Mouse (Mus musculus) gastrocnemius, postnatal 10 days (tissue): ENCODE data around the gene Zfp322a. TPM values are rescaled to one million over a fixed set of nuclear protein-coding genes. Genes with fewer than 3 reads are reported as not detected.
"Not testable (repeated sequence)": the region's sequence is repeated elsewhere in the genome, so short reads cannot be mapped to it uniquely, and the experiment has no call there.

ENCODE experiments used
- DNase-seq: peaks from one replicate; pipeline ENCODE4 v3.0.0; 2021; ENCODE audit warnings: mixed read lengths
- total RNA-seq, 2 experiments: library from RNA; stranded (reverse); gene quantifications; 2 replicates each; pipeline ENCODE4 v1.2.3; 2021

Gene Zfp322a
- total RNA-seq, 2 experiments from 2014 or later: 13.2 to 20.8 TPM

GRCm38 (mm10) chr13:23317305-23317889 is 51.6 kb downstream of the Zfp322a start:
- DNase-seq: no peak

DNA sequence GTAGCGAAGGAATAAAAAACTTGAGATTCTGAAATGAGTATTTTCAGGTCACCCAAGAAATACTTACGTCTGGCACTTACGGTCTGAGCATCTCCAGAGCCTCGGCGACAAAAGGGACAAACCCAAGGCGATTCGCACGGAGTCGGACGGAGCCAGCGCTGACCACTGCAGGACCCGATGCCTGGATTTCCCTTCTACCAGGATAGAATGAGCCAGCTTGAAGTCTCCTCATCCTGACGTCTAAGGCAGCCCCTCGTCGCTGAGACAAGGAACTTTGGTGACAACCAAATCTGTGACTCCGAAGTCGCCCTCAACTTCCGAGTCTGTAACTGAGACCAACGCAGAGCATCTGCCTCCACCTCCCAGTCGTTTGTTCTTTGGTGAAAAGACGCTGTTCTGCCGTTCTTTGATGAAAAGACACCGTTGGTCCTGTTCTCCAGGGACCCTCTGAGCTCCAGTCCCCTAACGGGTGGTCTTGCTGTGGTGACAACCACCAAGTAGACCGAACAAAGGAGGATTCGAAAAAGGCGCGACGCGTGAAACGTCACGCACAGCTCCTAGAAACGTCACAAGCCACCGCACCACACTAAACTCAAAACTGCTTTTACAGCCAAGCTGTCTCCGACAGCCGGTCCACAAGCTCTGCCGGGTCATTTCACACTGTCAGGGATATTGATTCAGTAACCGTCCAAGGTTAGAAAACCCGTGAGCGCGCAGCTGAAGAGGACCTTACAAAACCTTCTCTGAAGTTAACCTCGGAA is 55.9 kb downstream of the Zfp322a start:
- no peak for DNase-seq

DNA sequence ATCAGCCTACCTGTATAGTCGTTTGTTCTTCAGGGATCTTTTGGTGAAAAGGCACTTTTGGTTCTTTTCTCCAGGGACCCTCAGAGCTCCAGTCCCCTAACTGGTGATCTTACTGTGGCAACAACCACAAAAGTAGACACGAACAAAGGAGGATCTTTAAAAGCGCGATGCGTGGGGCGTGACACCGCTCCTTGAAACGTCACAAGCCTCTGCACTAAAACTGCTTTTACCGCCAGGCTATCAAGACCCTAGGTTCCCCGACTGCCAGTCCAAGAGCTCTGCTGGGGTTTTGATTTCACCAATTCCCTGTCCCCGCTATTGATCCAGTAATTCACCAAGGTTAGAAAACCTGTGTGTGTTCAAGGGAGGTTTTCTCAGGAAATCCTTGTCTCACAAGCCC is 59.0 kb downstream of the Zfp322a start:
- no peak for DNase-seq

DNA sequence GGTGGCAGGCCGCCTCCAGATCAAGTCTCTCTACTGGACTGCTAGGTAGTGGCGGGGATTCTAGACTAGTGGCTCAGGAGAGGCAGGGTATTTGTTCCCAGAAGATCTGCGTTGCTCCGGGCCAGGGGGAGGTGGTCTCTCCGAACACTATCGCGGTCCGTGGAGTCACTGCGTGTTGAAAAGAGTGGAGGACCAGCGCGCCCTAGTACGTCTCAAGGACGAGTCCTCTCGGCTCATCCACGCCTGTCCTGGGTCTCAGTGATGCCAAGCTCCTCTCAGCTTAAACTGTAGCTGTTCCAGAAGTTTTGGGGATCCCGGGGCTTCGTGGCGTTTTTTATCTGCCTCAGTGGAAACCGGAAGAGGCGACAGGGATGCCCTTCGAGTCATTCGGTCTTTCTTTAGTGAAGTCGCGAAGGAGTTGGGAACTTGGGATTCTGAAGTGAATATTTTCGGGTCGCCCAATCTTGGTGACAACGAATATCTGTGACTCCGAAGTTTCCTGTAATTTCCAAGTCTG is 59.5 kb downstream of the Zfp322a start:
- DNase-seq: no peak

DNA sequence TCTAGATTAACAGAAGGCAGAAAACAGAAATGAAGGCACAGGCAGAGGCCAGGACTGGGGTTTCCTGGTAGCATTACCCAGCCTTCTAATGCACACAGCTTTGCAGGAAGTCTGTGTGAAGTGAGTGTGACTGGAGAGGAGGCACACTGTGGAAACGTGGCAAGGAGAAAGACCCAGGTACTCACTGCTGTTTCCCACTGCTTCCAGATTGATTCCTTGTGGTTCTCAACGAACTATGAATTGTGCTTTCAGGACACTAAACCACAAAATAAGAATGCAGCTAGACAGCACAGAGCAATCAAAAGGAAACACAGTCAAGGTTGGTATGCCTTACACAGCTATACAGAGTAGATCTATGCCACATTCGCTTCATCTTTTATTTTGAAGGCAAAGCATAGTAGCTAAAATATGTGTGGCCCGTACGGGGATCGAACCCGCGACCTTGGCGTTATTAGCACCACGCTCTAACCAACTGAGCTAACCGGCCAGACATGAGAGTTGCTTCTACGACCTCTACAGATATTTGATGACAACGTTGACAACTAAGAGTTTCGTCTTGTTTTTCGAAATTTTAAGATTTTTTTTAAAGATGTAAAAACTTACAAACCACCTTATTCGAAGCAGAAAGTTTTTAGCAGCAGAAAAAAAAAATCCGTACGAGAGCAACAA is 60.2 kb downstream of the Zfp322a start:
- DNase-seq: not testable (repeated sequence)

DNA sequence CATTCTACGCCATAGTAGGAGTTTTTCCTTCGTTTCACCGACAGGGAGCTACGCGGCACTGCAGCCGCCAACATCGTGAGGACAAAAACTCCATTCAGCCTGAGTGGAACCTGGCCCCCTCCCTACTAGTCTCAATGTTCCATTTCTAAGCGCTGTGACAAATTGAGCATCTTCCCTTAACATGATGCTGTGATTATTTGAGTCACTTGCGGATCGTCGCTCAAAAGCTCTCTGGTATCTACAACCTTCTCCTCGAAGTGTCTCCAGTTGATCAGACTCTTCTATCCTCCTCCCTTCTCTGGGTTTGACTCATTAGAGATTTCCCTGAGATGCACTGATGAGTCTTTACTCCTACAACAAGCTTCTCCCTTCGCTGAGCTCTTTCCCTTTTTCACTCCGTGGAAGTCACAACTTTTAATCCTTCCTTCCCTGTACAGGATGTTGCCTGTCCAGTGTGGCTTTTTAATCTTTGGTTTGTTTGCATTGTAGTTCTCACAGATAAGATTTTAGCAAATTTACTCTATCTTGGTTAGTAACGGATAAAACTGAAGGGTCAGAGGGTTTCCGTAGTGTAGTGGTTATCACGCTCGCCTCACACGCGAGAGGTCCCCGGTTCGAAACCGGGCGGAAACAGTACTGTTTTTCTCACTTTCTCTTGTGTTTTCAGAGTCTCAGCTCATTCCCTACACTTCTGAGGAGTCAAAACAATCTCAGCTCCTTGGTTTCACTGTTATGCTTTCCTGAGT is 61.8 kb downstream of the Zfp322a start:
- no peak for DNase-seq

- no peak for DNase-seq
Observed at GRCm38 (mm10) chr13:23306707-23307068, 62.3 kb downstream of the Zfp322a start.

Other genes with a start within 250 kb of the Zfp322a start
- not detected for gene Vmn1r218, start 236.1 kb downstream of the Zfp322a start, total RNA-seq
- gene Vmn1r219, start 209.9 kb downstream of the Zfp322a start, total RNA-seq: not detected
- not detected for gene Vmn1r220, start 181.2 kb downstream of the Zfp322a start, total RNA-seq
- not detected for gene Vmn1r221, start 155.1 kb downstream of the Zfp322a start, total RNA-seq
- gene Vmn1r222, start 133.3 kb downstream of the Zfp322a start, total RNA-seq: not detected
- gene Vmn1r223, start 122.1 kb downstream of the Zfp322a start, total RNA-seq: not detected
- 1 to 10 TPM; 4.8 to 5.3 TPM for gene Abt1, start 54.7 kb upstream of the Zfp322a start, total RNA-seq
- not detected for gene Btn1a1, start 96.7 kb upstream of the Zfp322a start, total RNA-seq
- under 1 TPM in 1 of 2 experiments, not detected in 1; 0.11 TPM for gene Btn2a2, start 119.6 kb upstream of the Zfp322a start, total RNA-seq
- 100 to 1,000 TPM; 473 to 507 TPM for gene Hist1h4h, start 161.8 kb upstream of the Zfp322a start, total RNA-seq
- 100 to 1,000 TPM; 189 to 190 TPM for gene Hist1h2af, start 164.7 kb upstream of the Zfp322a start, total RNA-seq
- gene Hist1h3g, start 166.2 kb upstream of the Zfp322a start, total RNA-seq: 10 to 100 TPM; 58.4 to 59.9 TPM
- 10 to 100 TPM; 11.8 to 13.3 TPM for gene Hist1h2bh, start 174.2 kb upstream of the Zfp322a start, total RNA-seq
- gene Hist1h3f, start 174.8 kb upstream of the Zfp322a start, total RNA-seq: 10 to 100 TPM; 53.8 to 66.7 TPM
- 100 to 1,000 TPM; 285 to 328 TPM for gene Hist1h4f, start 182.4 kb upstream of the Zfp322a start, total RNA-seq
- gene Hist1h1d, start 184.1 kb upstream of the Zfp322a start, total RNA-seq: 10 to 100 TPM; 17.8 to 19.5 TPM
- 100 to 1,000 TPM; 121 to 135 TPM for gene Hist1h3e, start 193.2 kb upstream of the Zfp322a start, total RNA-seq
- 10 to 100 TPM; 34.2 to 37.9 TPM for gene Hist1h2ae, start 202.0 kb upstream of the Zfp322a start, total RNA-seq
- gene Hist1h2bg, start 202.2 kb upstream of the Zfp322a start, total RNA-seq: 100 to 1,000 TPM; 245 to 257 TPM
- 100 to 1,000 TPM; 121 to 140 TPM for gene Hist1h2bf, start 205.0 kb upstream of the Zfp322a start, total RNA-seq
- gene Hist1h2ad, start 205.2 kb upstream of the Zfp322a start, total RNA-seq: 10 to 100 TPM; 16.0 to 20.6 TPM
- 10 to 100 TPM; 25.8 to 30.6 TPM for gene Hist1h3d, start 206.6 kb upstream of the Zfp322a start, total RNA-seq
- 100 to 1,000 TPM; 165 to 171 TPM for gene Hist1h4d, start 212.4 kb upstream of the Zfp322a start, total RNA-seq